Mouse (Mus musculus): Measurements from ENCODE around the gene Olfr479. TPM values are rescaled to one million over a fixed set of nuclear protein-coding genes. Genes with fewer than 3 reads are reported as not detected.

Olfr479 gene
- total and polyA plus RNA-seq, 2 experiments from 2014 or later = not detected

DNA sequence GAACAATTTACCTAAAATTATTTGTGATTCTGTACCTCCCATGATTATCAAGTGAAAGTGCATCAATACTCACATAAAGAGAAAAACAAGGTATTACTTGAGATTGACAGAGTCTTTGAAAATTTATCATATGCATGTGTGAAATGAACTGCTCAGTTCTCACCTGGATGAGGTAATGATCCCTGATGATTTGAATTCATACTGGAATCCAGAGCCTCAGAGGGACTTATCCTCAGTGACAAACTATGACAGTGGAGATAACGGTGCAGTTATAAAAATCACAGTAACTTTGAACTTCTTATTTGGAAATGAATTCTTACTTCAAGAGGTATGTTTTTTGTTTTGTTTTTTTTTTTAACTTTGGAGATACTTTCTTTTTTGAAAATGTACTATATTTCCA lies 50.1 kb downstream of the Olfr479 start, which contains the start of gene Olfr483:
Olfr483 (plus strand) TSS at position 301 of the 400 bp plus-strand sequence.
- Histone ChIP-seq H3K36me3 (ENCODE audit: insufficient read depth, low read length) (no peaks in the 10 kb centered on the region), H3K4me2 (ENCODE audit: low read depth, low read length, poor library complexity, severe bottlenecking) (no peak within 1 kb of the TSS), H3K27ac (ENCODE audit: low read depth, low read length) (no peak within 1 kb of the TSS), H3K9me3 (ENCODE audit: low read length) (no peaks in the 10 kb centered on the region), H3K27me3 (ENCODE audit: insufficient read depth, low read length) (no peaks in the 10 kb centered on the region), H3K4me3 (ENCODE audit: low read depth, low read length) (no peak within 1 kb of the TSS), H3K9ac (replicated peaks; ENCODE audit: low read length, poor library complexity, severe bottlenecking) (no peak within 1 kb of the TSS), H3K4me1 (ENCODE audit: insufficient read depth, low read length) (no peaks in the 10 kb centered on the region)
- DNase-seq (ENCODE audit: low spot score) (no peak), ATAC-seq (ENCODE audit: low FRiP score) (no peak)
- no peak for TF ChIP-seq CTCF (IDR thresholded peaks at IDR 0.05)
- WGBS = 91% methylated on average over 1 of the region's 1 CpGs

Other genes with a start within 250 kb of the Olfr479 start
- gene Ovch2, start 249.5 kb upstream of the Olfr479 start, total RNA-seq (2014; rRNA removed) = not detected in 2 replicates
- not detected in 2 replicates for gene Ovch2, start 249.5 kb upstream of the Olfr479 start, polyA plus RNA-seq (2015; fragmentation: Nextera tagmentation; extraction: Ambion mirVana)
- not detected in 2 replicates for gene Olfr467, start 238.4 kb upstream of the Olfr479 start, total RNA-seq (2014; rRNA removed)
- gene Olfr467, start 238.4 kb upstream of the Olfr479 start, polyA plus RNA-seq (2015; fragmentation: Nextera tagmentation; extraction: Ambion mirVana) = not detected in 2 replicates
- gene Olfr469, start 225.2 kb upstream of the Olfr479 start, total RNA-seq (2014; rRNA removed) = not detected in 2 replicates
- not detected in 2 replicates for gene Olfr469, start 225.2 kb upstream of the Olfr479 start, polyA plus RNA-seq (2015; fragmentation: Nextera tagmentation; extraction: Ambion mirVana)
- not detected in 2 replicates for gene Olfr470, start 203.2 kb upstream of the Olfr479 start, total RNA-seq (2014; rRNA removed)
- gene Olfr470, start 203.2 kb upstream of the Olfr479 start, polyA plus RNA-seq (2015; fragmentation: Nextera tagmentation; extraction: Ambion mirVana) = not detected in 2 replicates
- gene Olfr472, start 152.8 kb upstream of the Olfr479 start, total RNA-seq (2014; rRNA removed) = not detected in 2 replicates
- gene Olfr472, start 152.8 kb upstream of the Olfr479 start, polyA plus RNA-seq (2015; fragmentation: Nextera tagmentation; extraction: Ambion mirVana) = not detected in 2 replicates
- not detected in 2 replicates for gene Olfr473, start 120.2 kb upstream of the Olfr479 start, total RNA-seq (2014; rRNA removed)
- not detected in 2 replicates for gene Olfr473, start 120.2 kb upstream of the Olfr479 start, polyA plus RNA-seq (2015; fragmentation: Nextera tagmentation; extraction: Ambion mirVana)
- not detected in 2 replicates for gene Olfr474, start 96.0 kb upstream of the Olfr479 start, total RNA-seq (2014; rRNA removed)
- gene Olfr474, start 96.0 kb upstream of the Olfr479 start, polyA plus RNA-seq (2015; fragmentation: Nextera tagmentation; extraction: Ambion mirVana) = not detected in 2 replicates
- not detected in 2 replicates for gene Olfr476, start 85.9 kb upstream of the Olfr479 start, total RNA-seq (2014; rRNA removed)
- gene Olfr476, start 85.9 kb upstream of the Olfr479 start, polyA plus RNA-seq (2015; fragmentation: Nextera tagmentation; extraction: Ambion mirVana) = not detected in 2 replicates
- not detected in 2 replicates for gene Olfr477, start 64.0 kb upstream of the Olfr479 start, total RNA-seq (2014; rRNA removed)
- not detected in 2 replicates for gene Olfr477, start 64.0 kb upstream of the Olfr479 start, polyA plus RNA-seq (2015; fragmentation: Nextera tagmentation; extraction: Ambion mirVana)
- gene Olfr478, start 16.7 kb upstream of the Olfr479 start, total RNA-seq (2014; rRNA removed) = not detected in 2 replicates
- gene Olfr478, start 16.7 kb upstream of the Olfr479 start, polyA plus RNA-seq (2015; fragmentation: Nextera tagmentation; extraction: Ambion mirVana) = not detected in 2 replicates
- gene Olfr480, start 16.7 kb downstream of the Olfr479 start, total RNA-seq (2014; rRNA removed) = not detected in 2 replicates
- not detected in 2 replicates for gene Olfr480, start 16.7 kb downstream of the Olfr479 start, polyA plus RNA-seq (2015; fragmentation: Nextera tagmentation; extraction: Ambion mirVana)
- gene Olfr481, start 29.2 kb downstream of the Olfr479 start, total RNA-seq (2014; rRNA removed) = not detected in 2 replicates
- not detected in 2 replicates for gene Olfr481, start 29.2 kb downstream of the Olfr479 start, polyA plus RNA-seq (2015; fragmentation: Nextera tagmentation; extraction: Ambion mirVana)
- gene Olfr482, start 46.9 kb downstream of the Olfr479 start, total RNA-seq (2014; rRNA removed) = not detected in 2 replicates
- gene Olfr482, start 46.9 kb downstream of the Olfr479 start, polyA plus RNA-seq (2015; fragmentation: Nextera tagmentation; extraction: Ambion mirVana) = 0.11 TPM in 1 of 2 replicates, not detected in the other
- gene Olfr483, start 50.2 kb downstream of the Olfr479 start, total RNA-seq (2014; rRNA removed) = not detected in 2 replicates
- gene Olfr483, start 50.2 kb downstream of the Olfr479 start, polyA plus RNA-seq (2015; fragmentation: Nextera tagmentation; extraction: Ambion mirVana) = not detected in 2 replicates
- not detected in 2 replicates for gene Olfr484, start 76.8 kb downstream of the Olfr479 start, total RNA-seq (2014; rRNA removed)
- gene Olfr484, start 76.8 kb downstream of the Olfr479 start, polyA plus RNA-seq (2015; fragmentation: Nextera tagmentation; extraction: Ambion mirVana) = not detected in 2 replicates
- gene Olfr485, start 109.2 kb downstream of the Olfr479 start, total RNA-seq (2014; rRNA removed) = not detected in 2 replicates
- gene Olfr485, start 109.2 kb downstream of the Olfr479 start, polyA plus RNA-seq (2015; fragmentation: Nextera tagmentation; extraction: Ambion mirVana) = not detected in 2 replicates
- gene Olfr486, start 122.0 kb downstream of the Olfr479 start, total RNA-seq (2014; rRNA removed) = not detected in 2 replicates
- gene Olfr486, start 122.0 kb downstream of the Olfr479 start, polyA plus RNA-seq (2015; fragmentation: Nextera tagmentation; extraction: Ambion mirVana) = not detected in 2 replicates
- gene Olfr487, start 163.9 kb downstream of the Olfr479 start, total RNA-seq (2014; rRNA removed) = not detected in 2 replicates
- gene Olfr487, start 163.9 kb downstream of the Olfr479 start, polyA plus RNA-seq (2015; fragmentation: Nextera tagmentation; extraction: Ambion mirVana) = not detected in 2 replicates
- not detected in 2 replicates for gene Olfr488, start 207.7 kb downstream of the Olfr479 start, total RNA-seq (2014; rRNA removed)
- gene Olfr488, start 207.7 kb downstream of the Olfr479 start, polyA plus RNA-seq (2015; fragmentation: Nextera tagmentation; extraction: Ambion mirVana) = not detected in 2 replicates
- not detected in 2 replicates for gene Olfr490, start 238.2 kb downstream of the Olfr479 start, total RNA-seq (2014; rRNA removed)
- gene Olfr490, start 238.2 kb downstream of the Olfr479 start, polyA plus RNA-seq (2015; fragmentation: Nextera tagmentation; extraction: Ambion mirVana) = not detected in 2 replicates

Measured in midbrain, postnatal 0 days (tissue).